Mouse (Mus musculus): ENCODE measurements around the gene Slc48a1. TPM values are rescaled to one million over a fixed set of nuclear protein-coding genes. Genes with fewer than 3 reads are reported as not detected.

Gene Slc48a1
- polyA plus RNA-seq, 1 experiment from 2014 or later = 36.5 TPM

- no peaks in the 10 kb centered on the region for H3K27me3 ChIP-seq (ENCODE audit: control insufficient read depth, insufficient read depth, low read length)
- no peaks in the 10 kb centered on the region for H3K9me3 ChIP-seq (replicated peaks; ENCODE audit: control insufficient read depth, low read length)
- no peak overlapping the region for H3K4me3 ChIP-seq (replicated peaks; ENCODE audit: low read length)
- H3K9ac ChIP-seq (ENCODE audit: low read length) = no peak overlapping the region
- peaks cover 22% of the 10 kb centered on the region for H3K4me1 ChIP-seq (ENCODE audit: control insufficient read depth, insufficient read depth, low read length)
- WGBS = 41% methylated on average over 6 of the region's 6 CpGs
- H3K4me2 ChIP-seq (ENCODE audit: low read depth, low read length) = no peak overlapping the region
- no peak for ATAC-seq (ENCODE audit: insufficient read depth, low FRiP score)
- H3K27ac ChIP-seq (ENCODE audit: low read length) = no peak overlapping the region
- no peaks in the 10 kb centered on the region for H3K36me3 ChIP-seq (ENCODE audit: control insufficient read depth, insufficient read depth, low read length)
These were observed 10.5 kb downstream of the Slc48a1 start for GRCm38 (mm10) chr15:97788821-97789220.

- Histone ChIP-seq H3K4me2 (ENCODE audit: low read depth, low read length) (no peak overlapping the region), H3K27me3 (ENCODE audit: control insufficient read depth, insufficient read depth, low read length) (no peaks in the 10 kb centered on the region), H3K4me1 (ENCODE audit: control insufficient read depth, insufficient read depth, low read length) (peaks cover 17% of the 10 kb centered on the region), H3K4me3 (replicated peaks; ENCODE audit: low read length) (no peak overlapping the region), H3K9me3 (replicated peaks; ENCODE audit: control insufficient read depth, low read length) (no peaks in the 10 kb centered on the region), H3K27ac (ENCODE audit: low read length) (no peak overlapping the region), H3K36me3 (ENCODE audit: control insufficient read depth, insufficient read depth, low read length) (no peaks in the 10 kb centered on the region), H3K9ac (ENCODE audit: low read length) (no peak overlapping the region)
- ATAC-seq (ENCODE audit: insufficient read depth, low FRiP score) = no peak
- WGBS = 56% methylated on average over 20 of the region's 20 CpGs
These were observed 11.6 kb downstream of the Slc48a1 start for GRCm38 (mm10) chr15:97789761-97790505.

GRCm38 (mm10) chr15:97791126-97791700 lies 12.9 kb downstream of the Slc48a1 start:
- 90% methylated on average over 11 of the region's 11 CpGs for WGBS
- H3K4me3 ChIP-seq (replicated peaks; ENCODE audit: low read length) = no peak overlapping the region
- no peaks in the 10 kb centered on the region for H3K36me3 ChIP-seq (ENCODE audit: control insufficient read depth, insufficient read depth, low read length)
- H3K27ac ChIP-seq (ENCODE audit: low read length) = no peak overlapping the region
- no peaks in the 10 kb centered on the region for H3K27me3 ChIP-seq (ENCODE audit: control insufficient read depth, insufficient read depth, low read length)
- ATAC-seq (ENCODE audit: insufficient read depth, low FRiP score) = no peak
- no peak overlapping the region for H3K4me2 ChIP-seq (ENCODE audit: low read depth, low read length)
- H3K9ac ChIP-seq (ENCODE audit: low read length) = no peak overlapping the region
- no peaks in the 10 kb centered on the region for H3K9me3 ChIP-seq (replicated peaks; ENCODE audit: control insufficient read depth, low read length)
- H3K4me1 ChIP-seq (ENCODE audit: control insufficient read depth, insufficient read depth, low read length) = peaks cover 17% of the 10 kb centered on the region

- Histone ChIP-seq H3K4me2 (ENCODE audit: low read depth, low read length) (no peak overlapping the region), H3K4me1 (ENCODE audit: control insufficient read depth, insufficient read depth, low read length) (peaks cover 6% of the 10 kb centered on the region; the same call in 1 of the 2 replicates), H3K4me3 (replicated peaks; ENCODE audit: low read length) (no peak overlapping the region), H3K27me3 (ENCODE audit: control insufficient read depth, insufficient read depth, low read length) (no peaks in the 10 kb centered on the region), H3K9ac (ENCODE audit: low read length) (no peak overlapping the region), H3K9me3 (replicated peaks; ENCODE audit: control insufficient read depth, low read length) (no peaks in the 10 kb centered on the region), H3K27ac (ENCODE audit: low read length) (no peak overlapping the region), H3K36me3 (ENCODE audit: control insufficient read depth, insufficient read depth, low read length) (no peaks in the 10 kb centered on the region)
- WGBS = 90% methylated on average over 18 of the region's 18 CpGs
- ATAC-seq (ENCODE audit: insufficient read depth, low FRiP score) = no peak
These were observed 15.2 kb downstream of the Slc48a1 start for GRCm38 (mm10) chr15:97793386-97794153.

GRCm38 (mm10) chr15:97794268-97794667 lies 15.9 kb downstream of the Slc48a1 start:
- Histone ChIP-seq H3K4me3 (replicated peaks; ENCODE audit: low read length) (no peak overlapping the region), H3K36me3 (ENCODE audit: control insufficient read depth, insufficient read depth, low read length) (peaks cover 3% of the 10 kb centered on the region; the same call in 1 of the 2 replicates), H3K9me3 (replicated peaks; ENCODE audit: control insufficient read depth, low read length) (no peaks in the 10 kb centered on the region), H3K9ac (ENCODE audit: low read length) (no peak overlapping the region), H3K4me1 (ENCODE audit: control insufficient read depth, insufficient read depth, low read length) (no peaks in the 10 kb centered on the region), H3K27me3 (ENCODE audit: control insufficient read depth, insufficient read depth, low read length) (no peaks in the 10 kb centered on the region), H3K4me2 (ENCODE audit: low read depth, low read length) (no peak overlapping the region), H3K27ac (ENCODE audit: low read length) (no peak overlapping the region)
- WGBS = 70% methylated on average over 5 of the region's 5 CpGs
- ATAC-seq (ENCODE audit: insufficient read depth, low FRiP score) = no peak

GRCm38 (mm10) chr15:97795559-97796235 lies 17.4 kb downstream of the Slc48a1 start:
- Histone ChIP-seq H3K9ac (ENCODE audit: low read length) (no peak overlapping the region), H3K27ac (ENCODE audit: low read length) (no peak overlapping the region), H3K27me3 (ENCODE audit: control insufficient read depth, insufficient read depth, low read length) (no peaks in the 10 kb centered on the region), H3K9me3 (replicated peaks; ENCODE audit: control insufficient read depth, low read length) (no peaks in the 10 kb centered on the region), H3K36me3 (ENCODE audit: control insufficient read depth, insufficient read depth, low read length) (peaks cover 4% of the 10 kb centered on the region; the same call in 1 of the 2 replicates), H3K4me3 (replicated peaks; ENCODE audit: low read length) (no peak overlapping the region), H3K4me1 (ENCODE audit: control insufficient read depth, insufficient read depth, low read length) (no peaks in the 10 kb centered on the region), H3K4me2 (ENCODE audit: low read depth, low read length) (no peak overlapping the region)
- ATAC-seq (ENCODE audit: insufficient read depth, low FRiP score) = no peak
- 97% methylated on average over 10 of the region's 10 CpGs for WGBS

GRCm38 (mm10) chr15:97796674-97797310 lies 18.5 kb downstream of the Slc48a1 start:
- H3K4me2 ChIP-seq (ENCODE audit: low read depth, low read length) = no peak overlapping the region
- H3K27me3 ChIP-seq (ENCODE audit: control insufficient read depth, insufficient read depth, low read length) = no peaks in the 10 kb centered on the region
- H3K9me3 ChIP-seq (replicated peaks; ENCODE audit: control insufficient read depth, low read length) = no peaks in the 10 kb centered on the region
- peaks cover 8% of the 10 kb centered on the region; the same call in 1 of the 2 replicates for H3K36me3 ChIP-seq (ENCODE audit: control insufficient read depth, insufficient read depth, low read length)
- ATAC-seq (ENCODE audit: insufficient read depth, low FRiP score) = no peak
- no peak overlapping the region for H3K9ac ChIP-seq (ENCODE audit: low read length)
- H3K4me1 ChIP-seq (ENCODE audit: control insufficient read depth, insufficient read depth, low read length) = no peaks in the 10 kb centered on the region
- WGBS = 92% methylated on average over 17 of the region's 17 CpGs
- H3K27ac ChIP-seq (ENCODE audit: low read length) = no peak overlapping the region
- H3K4me3 ChIP-seq (replicated peaks; ENCODE audit: low read length) = no peak overlapping the region

- H3K27me3 ChIP-seq (ENCODE audit: control insufficient read depth, insufficient read depth, low read length) = no peaks in the 10 kb centered on the region
- no peak overlapping the region for H3K4me3 ChIP-seq (replicated peaks; ENCODE audit: low read length)
- WGBS = 69% methylated on average over 17 of the region's 17 CpGs
- H3K4me1 ChIP-seq (ENCODE audit: control insufficient read depth, insufficient read depth, low read length) = no peaks in the 10 kb centered on the region
- ATAC-seq (ENCODE audit: insufficient read depth, low FRiP score) = no peak
- H3K9me3 ChIP-seq (replicated peaks; ENCODE audit: control insufficient read depth, low read length) = no peaks in the 10 kb centered on the region
- H3K36me3 ChIP-seq (ENCODE audit: control insufficient read depth, insufficient read depth, low read length) = peaks cover 8% of the 10 kb centered on the region; the same call in 1 of the 2 replicates
- no peak overlapping the region for H3K4me2 ChIP-seq (ENCODE audit: low read depth, low read length)
- no peak overlapping the region for H3K9ac ChIP-seq (ENCODE audit: low read length)
- H3K27ac ChIP-seq (ENCODE audit: low read length) = no peak overlapping the region
These were observed 19.8 kb downstream of the Slc48a1 start for GRCm38 (mm10) chr15:97798134-97798533.

Measured in stomach, embryonic 16.5 days (tissue).